Mouse (Mus musculus) forebrain, embryonic 15.5 days (tissue): ENCODE measurements around the gene Ifitm1. TPM values are rescaled to one million over a fixed set of nuclear protein-coding genes. Genes with fewer than 3 reads are reported as not detected.

Experiments used
- ATAC-seq: fragments of 200-750 bp; cut with Nextera tagmentation; replicated peaks from 2 replicates; pipeline ENCODE4 v1.8.0; 2017; ENCODE audit warnings: mild to moderate bottlenecking, moderate TSS enrichment, moderate library complexity
- H3K27ac ChIP-seq: fragments of 300-500 bp; sonication (generic); replicated peaks from 2 replicates; pipeline ENCODE4 v1.5.1; 2015; ENCODE audit warnings: mild to moderate bottlenecking, inconsistent platforms
- H3K27me3 ChIP-seq: fragments of 300-500 bp; sonication (generic); 2 replicates; pipeline ENCODE4 v1.6.1; 2015; ENCODE audit warnings: inconsistent platforms
- H3K36me3 ChIP-seq: fragments of 300-500 bp; sonication (generic); 2 replicates; pipeline ENCODE4 v1.6.1; 2015; ENCODE audit warnings: mild to moderate bottlenecking, inconsistent platforms
- H3K4me1 ChIP-seq: fragments of 300-500 bp; sonication (generic); 2 replicates; pipeline ENCODE4 v1.6.1; 2015; ENCODE audit warnings: inconsistent platforms
- H3K4me2 ChIP-seq: fragments of 300-500 bp; sonication (generic); replicated peaks from 2 replicates; pipeline ENCODE4 v1.6.1; 2015; ENCODE audit warnings: mild to moderate bottlenecking, inconsistent platforms
- H3K4me3 ChIP-seq: fragments of 300-500 bp; sonication (generic); 2 replicates; pipeline ENCODE4 v1.5.1; 2015; ENCODE audit warnings: mild to moderate bottlenecking, inconsistent platforms
- H3K9ac ChIP-seq: fragments of 300-500 bp; sonication (generic); replicated peaks from 2 replicates; pipeline ENCODE4 v1.6.1; 2015; ENCODE audit warnings: mild to moderate bottlenecking, inconsistent platforms
- H3K9me3 ChIP-seq: fragments of 300-500 bp; sonication (generic); 2 replicates; pipeline ENCODE4 v1.6.1; 2016; ENCODE audit warnings: inconsistent platforms
- WGBS: fragments of 180-500 bp; shearing (Covaris S2); methylation state at CpG from one replicate; pipeline ENCODE4 v1.1.7; 2015; ENCODE audit warnings: mixed read lengths; 5-methylcytosine and 5-hydroxymethylcytosine counted together
- polyA plus RNA-seq: library from polyadenylated mRNA; unstranded; fragments of >200 nt; fragmentation: Nextera tagmentation; extraction: Ambion mirVana; gene quantifications from 2 replicates; pipeline ENCODE4 v1.2.1, GENCODE M21; 2015

Gene Ifitm1
- polyA plus RNA-seq, 1 experiment from 2014 or later: 6.5 TPM

DNA sequence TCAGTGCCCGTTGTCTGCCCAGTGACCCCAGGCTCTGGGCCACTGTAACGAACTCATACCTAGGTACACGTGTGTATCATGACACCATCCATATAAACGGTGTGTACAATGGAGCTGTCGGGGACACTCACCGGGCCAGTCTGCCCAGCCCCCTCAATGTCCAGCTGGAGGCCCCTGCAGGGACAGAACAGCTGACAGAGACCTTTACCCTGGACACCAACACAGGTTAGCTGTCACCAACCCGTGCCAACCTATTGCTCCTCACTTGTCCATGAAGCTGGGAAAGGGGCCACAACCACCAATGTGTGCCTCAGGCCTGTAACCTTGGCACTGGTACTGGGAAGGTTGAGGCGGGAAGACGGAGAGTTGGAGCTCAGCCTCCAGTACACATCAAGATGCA lies 24.7 kb upstream of the Ifitm1 start:
- no peak overlapping the region for H3K27ac ChIP-seq
- H3K9ac ChIP-seq: no peak overlapping the region; the same call in 1 of the 2 replicates
- WGBS: 62% methylated on average over 9 of the region's 9 CpGs
- peak overlapping the region; percentile 50 for H3K4me2 ChIP-seq
- peaks cover 13% of the 10 kb centered on the region for H3K4me1 ChIP-seq
- no peaks in the 10 kb centered on the region for H3K27me3 ChIP-seq
- 0 out of 2 replicates have a peak, but pooled peaks have one; percentile 9 for ATAC-seq
- H3K36me3 ChIP-seq: no peaks in the 10 kb centered on the region
- H3K9me3 ChIP-seq: no peaks in the 10 kb centered on the region
- H3K4me3 ChIP-seq: peak overlapping the region; percentile 47

DNA sequence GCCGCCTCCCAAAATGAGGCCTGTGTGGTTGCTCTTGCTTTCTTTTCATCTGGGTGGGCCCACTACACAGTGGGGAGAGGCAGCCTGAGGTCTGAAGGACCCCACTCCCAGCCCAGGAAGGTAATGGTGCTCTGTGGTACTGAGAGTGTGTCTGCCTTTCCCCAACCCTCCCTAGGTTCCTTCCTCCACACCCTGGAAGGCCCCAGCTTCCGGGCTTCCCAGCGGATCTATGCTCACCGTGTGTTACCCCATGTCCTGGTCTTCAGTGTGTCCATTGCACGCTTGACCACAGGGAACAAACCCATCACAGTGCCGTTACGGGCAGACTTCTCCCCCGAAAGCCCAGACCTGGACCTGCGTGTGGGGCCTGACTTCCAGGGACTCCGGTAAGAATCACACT lies 24.2 kb upstream of the Ifitm1 start:
- Histone ChIP-seq H3K9me3 (no peaks in the 10 kb centered on the region), H3K36me3 (no peaks in the 10 kb centered on the region), H3K4me1 (peaks cover 13% of the 10 kb centered on the region), H3K4me2 (no peak overlapping the region), H3K27ac (no peak overlapping the region), H3K4me3 (no peak overlapping the region), H3K9ac (no peak overlapping the region), H3K27me3 (no peaks in the 10 kb centered on the region)
- 94% methylated on average over 10 of the region's 10 CpGs for WGBS
- no peak for ATAC-seq

DNA sequence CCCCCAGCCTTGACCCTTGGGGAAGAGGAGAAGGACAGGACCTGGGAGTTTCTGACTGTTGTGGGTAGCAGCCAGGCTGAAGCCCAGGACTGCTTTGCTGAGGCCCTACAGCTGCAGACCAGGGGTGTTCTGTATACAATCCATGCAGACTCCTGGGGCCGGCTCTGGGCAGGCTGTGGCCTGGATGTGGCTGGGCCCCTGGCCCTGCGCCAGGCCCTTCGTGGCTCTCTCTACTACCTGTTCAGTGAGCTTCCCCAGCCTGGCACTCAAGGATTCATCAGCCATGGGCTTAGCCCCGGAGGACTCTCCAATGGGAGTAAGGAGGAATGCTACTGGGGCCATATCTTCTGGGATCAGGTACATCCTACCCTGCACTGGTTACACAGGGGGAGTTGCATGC lies 23.7 kb upstream of the Ifitm1 start:
- Histone ChIP-seq H3K27ac (no peak overlapping the region), H3K4me2 (no peak overlapping the region), H3K36me3 (no peaks in the 10 kb centered on the region), H3K9ac (no peak overlapping the region), H3K27me3 (no peaks in the 10 kb centered on the region), H3K9me3 (no peaks in the 10 kb centered on the region), H3K4me1 (peaks cover 13% of the 10 kb centered on the region), H3K4me3 (no peak overlapping the region)
- ATAC-seq: no peak
- WGBS: 91% methylated on average over 4 of the region's 4 CpGs

DNA sequence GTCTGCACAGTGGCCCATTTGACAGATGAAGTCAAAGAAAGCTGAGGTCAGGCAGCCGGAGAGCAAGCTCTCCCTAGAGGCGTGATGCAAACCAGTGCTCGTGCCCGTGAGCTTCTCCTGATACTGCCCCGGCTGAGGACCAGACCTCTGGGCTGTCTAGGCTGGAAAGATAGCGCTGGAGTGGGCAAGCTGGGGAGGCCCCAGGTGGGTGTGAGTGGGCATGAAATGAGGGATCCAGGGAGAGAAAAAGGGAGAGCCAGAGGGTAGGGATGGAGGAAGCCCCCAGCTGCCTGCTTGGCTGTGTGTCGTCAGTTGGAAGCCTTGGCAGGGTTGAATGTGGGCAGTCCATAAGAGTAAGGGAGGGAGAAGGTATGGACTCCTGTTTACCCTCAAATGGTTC lies 22.8 kb upstream of the Ifitm1 start:
- no peak for ATAC-seq
- no peaks in the 10 kb centered on the region for H3K27me3 ChIP-seq
- WGBS: 86% methylated on average over 7 of the region's 7 CpGs

DNA sequence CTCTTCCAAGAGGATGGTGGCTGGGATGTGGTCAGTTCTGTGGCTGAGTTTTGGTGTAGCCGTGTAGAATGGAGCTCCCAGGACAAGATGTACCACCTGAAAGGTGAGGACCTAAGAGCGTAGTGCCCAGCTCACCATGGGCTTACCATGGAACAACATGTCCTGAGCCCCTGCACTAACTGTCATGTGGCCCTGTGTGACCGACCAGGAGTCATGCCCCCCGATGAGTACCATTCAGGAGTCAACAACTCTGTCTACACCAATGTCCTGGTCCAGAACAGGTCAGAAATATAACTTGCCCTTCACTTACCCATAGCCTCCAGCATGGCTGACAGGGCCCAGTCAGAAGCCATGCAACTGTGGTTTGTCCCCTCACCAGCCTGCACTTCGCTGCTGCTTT lies 21.8 kb upstream of the Ifitm1 start:
- Histone ChIP-seq H3K36me3 (no peaks in the 10 kb centered on the region), H3K27ac (no peak overlapping the region), H3K9ac (no peak overlapping the region), H3K4me1 (peaks cover 13% of the 10 kb centered on the region), H3K27me3 (no peaks in the 10 kb centered on the region), H3K4me2 (no peak overlapping the region), H3K9me3 (no peaks in the 10 kb centered on the region), H3K4me3 (no peak overlapping the region)
- 94% methylated on average over 5 of the region's 5 CpGs for WGBS
- ATAC-seq: no peak

More for the DNA sequence above, 22.8 kb upstream of the Ifitm1 start:
- H3K9ac ChIP-seq: no peak overlapping the region
- no peaks in the 10 kb centered on the region for H3K36me3 ChIP-seq
- H3K9me3 ChIP-seq: no peaks in the 10 kb centered on the region
- no peak overlapping the region for H3K4me2 ChIP-seq
- no peak overlapping the region for H3K27ac ChIP-seq
- peaks cover 13% of the 10 kb centered on the region for H3K4me1 ChIP-seq
- no peak overlapping the region for H3K4me3 ChIP-seq

DNA sequence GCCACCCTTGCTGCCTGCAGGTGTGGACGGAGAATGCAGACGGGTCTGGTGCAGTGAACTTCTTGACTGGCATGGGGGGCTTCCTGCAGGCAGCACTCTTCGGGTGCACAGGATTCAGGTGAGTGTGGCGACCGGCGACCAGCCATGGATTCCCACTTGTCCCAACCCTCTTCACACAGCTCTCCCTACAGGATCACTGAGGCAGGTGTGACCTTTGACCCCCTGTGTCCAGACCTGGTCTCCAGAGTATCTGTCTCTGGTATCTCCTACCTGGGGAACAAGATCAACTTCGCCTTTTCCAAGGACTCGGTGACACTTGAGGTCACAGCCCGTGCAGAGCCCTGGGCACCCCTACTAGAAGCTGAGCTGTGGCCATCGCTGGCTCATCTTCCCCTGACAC lies 20.7 kb upstream of the Ifitm1 start:
- 96% methylated on average over 10 of the region's 10 CpGs for WGBS
- no peaks in the 10 kb centered on the region for H3K27me3 ChIP-seq
- no peak overlapping the region for H3K9ac ChIP-seq
- no peaks in the 10 kb centered on the region for H3K36me3 ChIP-seq
- no peaks in the 10 kb centered on the region for H3K9me3 ChIP-seq
- peaks cover 10% of the 10 kb centered on the region for H3K4me1 ChIP-seq
- H3K4me3 ChIP-seq: no peak overlapping the region
- no peak overlapping the region for H3K4me2 ChIP-seq
- no peak for ATAC-seq
- H3K27ac ChIP-seq: no peak overlapping the region

DNA sequence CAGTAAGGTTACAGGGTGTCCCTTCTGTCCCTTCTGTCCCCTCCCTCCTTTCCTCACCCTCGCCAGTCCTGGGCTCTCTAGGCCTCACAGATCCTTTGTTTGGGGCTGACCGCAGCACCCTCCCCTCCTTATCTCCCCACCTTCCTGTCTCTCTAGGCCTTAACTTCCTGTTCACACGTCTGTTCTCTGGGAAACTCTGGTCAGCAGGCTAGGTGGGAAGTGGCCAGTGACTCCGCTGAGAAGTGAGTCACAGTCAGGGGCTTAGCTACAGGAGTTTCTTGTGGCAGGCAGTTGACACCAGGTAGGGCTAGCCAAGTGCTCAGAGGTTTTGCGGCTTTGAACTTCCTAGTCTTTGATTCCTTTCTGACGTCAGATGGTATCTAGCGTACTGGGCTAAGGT lies 20.0 kb upstream of the Ifitm1 start:
- no peaks in the 10 kb centered on the region for H3K36me3 ChIP-seq
- ATAC-seq: no peak
- 84% methylated on average over 7 of the region's 7 CpGs for WGBS
- no peaks in the 10 kb centered on the region for H3K9me3 ChIP-seq
- H3K4me3 ChIP-seq: no peak overlapping the region
- H3K4me1 ChIP-seq: peaks cover 6% of the 10 kb centered on the region
- H3K27me3 ChIP-seq: no peaks in the 10 kb centered on the region
- H3K27ac ChIP-seq: no peak overlapping the region
- no peak overlapping the region for H3K9ac ChIP-seq
- H3K4me2 ChIP-seq: no peak overlapping the region

DNA sequence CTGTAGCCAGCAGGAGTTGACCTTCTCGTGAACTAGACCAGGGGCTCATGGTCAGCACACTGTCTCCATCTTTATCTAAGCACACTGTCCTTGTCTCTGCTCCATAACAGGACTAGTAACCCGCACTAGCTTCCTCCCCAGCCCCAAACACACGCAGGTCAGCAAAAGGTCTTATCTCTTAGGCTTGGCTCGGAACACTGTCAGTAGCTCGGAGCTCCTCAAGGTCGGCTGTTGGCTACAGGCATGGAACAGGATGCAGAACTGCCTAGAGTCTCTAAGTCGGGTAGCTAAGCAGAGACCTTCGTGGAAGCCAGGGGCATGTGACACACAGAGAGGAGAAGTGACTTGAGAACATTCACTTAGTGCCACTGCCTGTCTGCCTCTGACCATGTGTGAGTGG lies 18.9 kb upstream of the Ifitm1 start:
- Histone ChIP-seq H3K4me2 (no peak overlapping the region), H3K27ac (no peak overlapping the region), H3K9ac (no peak overlapping the region), H3K9me3 (no peaks in the 10 kb centered on the region), H3K4me3 (no peak overlapping the region), H3K4me1 (no peaks in the 10 kb centered on the region), H3K27me3 (no peaks in the 10 kb centered on the region), H3K36me3 (no peaks in the 10 kb centered on the region)
- ATAC-seq: no peak
- 94% methylated on average over 8 of the region's 8 CpGs for WGBS

DNA sequence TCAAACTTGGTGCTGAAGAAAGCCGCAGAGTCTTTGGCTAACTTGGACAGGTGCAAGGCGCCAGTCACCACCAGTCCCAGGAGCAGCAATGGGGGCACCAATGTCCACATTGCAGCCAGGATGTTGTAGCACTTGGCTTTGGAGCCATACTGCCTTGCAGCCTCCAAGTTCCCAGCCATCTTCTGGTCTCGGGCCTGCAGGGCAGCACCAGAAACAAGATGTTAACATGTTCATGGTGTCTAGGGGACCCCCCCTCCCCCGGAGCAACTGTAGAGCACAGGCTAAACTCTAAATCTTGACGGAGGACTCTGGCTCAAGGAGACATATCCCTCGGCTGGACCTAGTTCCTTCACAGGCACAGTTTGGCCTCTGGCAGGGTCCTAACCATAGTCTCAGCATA lies 17.8 kb upstream of the Ifitm1 start:
- Histone ChIP-seq H3K27me3 (no peaks in the 10 kb centered on the region), H3K4me1 (no peaks in the 10 kb centered on the region), H3K4me2 (no peak overlapping the region), H3K9me3 (no peaks in the 10 kb centered on the region), H3K4me3 (no peak overlapping the region), H3K36me3 (no peaks in the 10 kb centered on the region), H3K9ac (no peak overlapping the region), H3K27ac (no peak overlapping the region)
- 90% methylated on average over 6 of the region's 6 CpGs for WGBS
- no peak for ATAC-seq

DNA sequence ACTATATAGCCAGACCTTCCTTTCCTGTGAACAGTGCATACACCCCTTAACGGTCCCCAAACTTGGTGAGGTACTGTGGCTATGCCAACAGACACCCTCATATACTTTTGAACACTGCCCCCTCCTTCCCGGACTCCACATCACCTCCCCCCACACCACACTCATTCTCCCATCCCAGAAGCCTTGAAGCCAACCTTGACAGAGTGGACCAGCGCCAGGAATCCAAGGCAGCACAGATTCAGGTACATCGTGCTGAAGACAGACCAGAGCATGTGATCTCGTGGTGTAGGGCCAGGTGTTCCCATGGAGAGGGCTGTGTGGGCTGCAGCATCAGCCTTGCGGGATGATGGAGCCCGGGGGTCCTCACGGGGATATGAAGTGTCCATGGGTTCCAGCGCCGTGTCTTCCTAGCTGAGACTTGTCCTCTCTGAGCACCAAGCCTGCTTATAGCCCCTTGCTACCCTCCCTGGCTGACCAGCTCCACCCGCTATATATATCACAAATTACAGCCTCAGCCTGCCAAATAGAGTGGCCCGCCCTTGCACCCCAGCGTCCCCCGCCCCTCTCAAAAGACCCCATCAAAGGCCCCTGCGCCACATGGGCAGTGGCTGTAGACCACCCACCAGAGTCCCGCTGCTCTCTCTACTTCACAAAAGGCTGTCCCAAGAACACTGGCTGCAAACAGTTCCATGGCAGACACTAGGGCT lies 17.0 kb upstream of the Ifitm1 start, which contains the start of gene Ifitm5:
TSS of gene Ifitm5 (minus strand) at position 468 of the 707 bp plus-strand sequence.
- no peaks in the 10 kb centered on the region for H3K36me3 ChIP-seq
- 70% methylated on average over 16 of the region's 16 CpGs for WGBS
- H3K4me2 ChIP-seq: no peak within 1 kb of the TSS
- H3K4me1 ChIP-seq: no peaks in the 10 kb centered on the region
- no peaks in the 10 kb centered on the region for H3K9me3 ChIP-seq
- no peak for ATAC-seq
- no peak within 1 kb of the TSS for H3K27ac ChIP-seq
- no peak within 1 kb of the TSS for H3K4me3 ChIP-seq
- H3K27me3 ChIP-seq: no peaks in the 10 kb centered on the region
- H3K9ac ChIP-seq: no peak within 1 kb of the TSS

DNA sequence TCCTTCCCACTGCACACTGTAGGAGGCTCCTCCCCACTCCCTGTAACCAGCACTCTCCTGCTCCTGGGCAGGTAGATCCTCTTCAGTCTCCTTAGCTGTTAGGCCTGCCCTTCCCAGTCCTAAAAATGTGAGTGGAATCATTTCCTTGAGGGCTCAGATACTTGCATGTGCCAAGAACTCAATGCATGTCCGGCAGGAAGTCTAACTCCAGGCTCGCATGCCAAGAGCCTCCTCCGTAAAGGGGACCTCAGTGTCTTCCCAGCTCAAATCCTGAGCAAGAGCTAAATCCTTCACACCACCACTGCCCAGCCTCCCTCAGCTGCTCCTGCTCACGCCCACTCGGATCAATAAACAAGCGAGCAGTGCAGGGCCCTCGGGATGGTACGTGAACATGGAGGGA lies 16.0 kb upstream of the Ifitm1 start:
- peaks cover 4% of the 10 kb centered on the region; the same call in 1 of the 2 replicates for H3K4me1 ChIP-seq
- H3K27me3 ChIP-seq: no peaks in the 10 kb centered on the region
- WGBS: 67% methylated on average over 8 of the region's 8 CpGs
- no peak overlapping the region for H3K9ac ChIP-seq
- H3K4me3 ChIP-seq: no peak overlapping the region
- H3K27ac ChIP-seq: no peak overlapping the region
- no peaks in the 10 kb centered on the region for H3K9me3 ChIP-seq
- no peak for ATAC-seq
- no peak overlapping the region for H3K4me2 ChIP-seq
- H3K36me3 ChIP-seq: no peaks in the 10 kb centered on the region

DNA sequence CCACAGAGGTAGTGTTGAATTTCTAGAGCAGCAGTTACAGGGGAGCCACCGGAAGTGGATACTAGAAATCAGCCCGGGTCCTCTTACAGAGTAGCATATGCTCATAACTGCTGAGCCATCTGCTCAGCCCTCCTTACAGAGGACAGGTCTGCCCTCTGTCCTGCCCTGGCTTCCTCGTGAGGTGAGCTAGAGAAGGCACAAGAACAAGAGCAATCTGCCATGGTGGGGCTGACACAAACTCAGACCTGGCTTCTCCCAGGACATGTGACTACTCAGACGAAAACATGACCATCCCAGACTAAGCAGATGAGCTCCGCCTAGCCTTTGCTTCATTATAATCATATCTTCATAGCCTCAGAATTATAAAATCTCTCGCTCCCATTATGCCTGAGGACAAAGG lies 15.3 kb upstream of the Ifitm1 start:
- Histone ChIP-seq H3K27ac (no peak overlapping the region), H3K4me1 (peaks cover 4% of the 10 kb centered on the region; the same call in 1 of the 2 replicates), H3K27me3 (no peaks in the 10 kb centered on the region), H3K36me3 (no peaks in the 10 kb centered on the region), H3K4me2 (no peak overlapping the region), H3K9me3 (no peaks in the 10 kb centered on the region), H3K9ac (no peak overlapping the region), H3K4me3 (no peak overlapping the region)
- 89% methylated on average over 6 of the region's 6 CpGs for WGBS
- ATAC-seq: no peak

DNA sequence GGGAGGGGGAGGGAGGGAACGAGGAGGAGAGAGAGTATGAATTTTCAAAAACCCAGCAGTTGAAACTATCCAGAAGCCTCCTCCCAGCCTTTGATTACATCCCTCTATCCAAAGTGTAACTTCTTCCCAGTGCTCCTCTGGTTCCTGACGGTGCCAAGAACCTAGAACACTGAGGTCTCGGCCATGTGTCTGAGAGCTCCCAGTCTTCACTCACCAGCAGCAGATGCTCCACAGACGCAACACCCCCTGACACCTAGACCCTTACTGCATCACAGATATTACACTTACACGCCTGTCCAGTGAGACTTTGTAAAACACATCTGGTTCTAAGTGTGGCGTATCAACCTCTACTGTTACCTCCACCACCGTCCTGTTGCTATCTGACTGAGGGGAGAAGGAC lies 14.6 kb upstream of the Ifitm1 start:
- no peak overlapping the region for H3K9ac ChIP-seq
- H3K4me3 ChIP-seq: no peak overlapping the region
- 89% methylated on average over 7 of the region's 7 CpGs for WGBS
- no peaks in the 10 kb centered on the region for H3K9me3 ChIP-seq
- H3K27me3 ChIP-seq: no peaks in the 10 kb centered on the region
- no peaks in the 10 kb centered on the region for H3K36me3 ChIP-seq
- no peak for ATAC-seq
- H3K27ac ChIP-seq: no peak overlapping the region
- H3K4me1 ChIP-seq: peaks cover 4% of the 10 kb centered on the region; the same call in 1 of the 2 replicates
- no peak overlapping the region for H3K4me2 ChIP-seq
